Mouse (Mus musculus) embryonic facial prominence, embryonic 13.5 days (tissue): ENCODE data around the gene Il11ra1. TPM values are rescaled to one million over a fixed set of nuclear protein-coding genes. Genes with fewer than 3 reads are reported as not detected.

ENCODE experiments used
- ATAC-seq: fragments of 200-750 bp; cut with Nextera tagmentation; 2 replicates; pipeline ENCODE4 v1.8.0; 2017; ENCODE audit warnings: low read depth; ENCODE audit not compliant: insufficient number of reproducible peaks, insufficient read depth, low FRiP score, low TSS enrichment
- H3K27ac ChIP-seq: fragments of 300-500 bp; sonication (generic); 2 replicates; pipeline ENCODE4 v1.5.1; 2015; ENCODE audit warnings: moderate library complexity, mild to moderate bottlenecking, inconsistent platforms
- H3K27me3 ChIP-seq: fragments of 300-500 bp; sonication (generic); 2 replicates; pipeline ENCODE4 v1.6.1; 2015; ENCODE audit warnings: mild to moderate bottlenecking, inconsistent platforms
- H3K36me3 ChIP-seq: fragments of 300-500 bp; sonication (generic); 2 replicates; pipeline ENCODE4 v1.6.1; 2015; ENCODE audit warnings: mild to moderate bottlenecking, inconsistent platforms
- H3K4me1 ChIP-seq: fragments of 300-500 bp; sonication (generic); 2 replicates; pipeline ENCODE4 v1.6.1; 2015; ENCODE audit warnings: inconsistent platforms
- H3K4me2 ChIP-seq: fragments of 300-500 bp; sonication (generic); 2 replicates; pipeline ENCODE4 v1.6.1; 2015; ENCODE audit warnings: moderate library complexity, mild to moderate bottlenecking, inconsistent platforms
- H3K4me3 ChIP-seq: fragments of 300-500 bp; sonication (generic); 2 replicates; pipeline ENCODE4 v1.5.1; 2015; ENCODE audit warnings: mild to moderate bottlenecking, inconsistent platforms
- H3K9ac ChIP-seq: fragments of 300-500 bp; sonication (generic); 2 replicates; pipeline ENCODE4 v1.6.1; 2015; ENCODE audit warnings: mild to moderate bottlenecking, inconsistent platforms
- H3K9me3 ChIP-seq: fragments of 300-500 bp; sonication (generic); 2 replicates; pipeline ENCODE4 v1.6.1; 2016; ENCODE audit warnings: inconsistent platforms
- WGBS: fragments of 180-500 bp; shearing (Covaris S2); methylation state at CpG from one replicate; pipeline ENCODE4 v1.1.7; 2015; ENCODE audit warnings: mixed read lengths; 5-methylcytosine and 5-hydroxymethylcytosine counted together
- polyA plus RNA-seq: library from polyadenylated mRNA; unstranded; fragments of >200 nt; fragmentation: Nextera tagmentation; extraction: Ambion mirVana; gene quantifications from 2 replicates; pipeline ENCODE4 v1.2.1, GENCODE M21; 2015

Gene Il11ra1
- polyA plus RNA-seq, 1 experiment from 2014 or later: 427 TPM

DNA sequence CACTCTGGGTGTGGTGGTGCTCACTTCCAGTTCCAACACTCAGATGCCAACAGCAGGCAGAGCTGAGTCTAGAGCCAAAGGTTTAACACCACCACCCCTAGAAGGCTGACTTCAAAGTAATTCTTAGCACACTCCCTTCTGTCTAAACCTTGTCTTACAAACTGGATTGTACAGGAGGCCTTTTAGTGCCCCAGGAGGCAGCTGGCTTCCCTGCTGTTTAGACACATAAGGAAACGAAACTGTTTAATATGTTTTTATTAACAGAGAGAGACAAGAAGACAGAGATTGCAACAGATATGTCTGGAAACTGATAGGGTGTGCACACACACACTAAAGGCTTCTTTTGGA, 38.4 kb downstream of the Il11ra1 start:
- Histone ChIP-seq H3K9ac (no peak overlapping the region), H3K4me3 (no peak overlapping the region), H3K4me1 (peaks cover 16% of the 10 kb centered on the region), H3K4me2 (no peak overlapping the region), H3K27me3 (peaks cover 5% of the 10 kb centered on the region), H3K9me3 (no peaks in the 10 kb centered on the region), H3K36me3 (peaks cover 12% of the 10 kb centered on the region), H3K27ac (no peak overlapping the region)
- 77% methylated on average over 1 of the region's 1 CpGs for WGBS
- no peak for ATAC-seq

- Histone ChIP-seq H3K4me2 (peak overlapping the region; percentile 90), H3K36me3 (peaks cover 12% of the 10 kb centered on the region), H3K4me3 (no peak overlapping the region), H3K27me3 (no peaks in the 10 kb centered on the region), H3K27ac (no peak overlapping the region), H3K9ac (no peak overlapping the region; the same call in 1 of the 2 replicates), H3K4me1 (peaks cover 16% of the 10 kb centered on the region), H3K9me3 (no peaks in the 10 kb centered on the region)
- ATAC-seq: no peak
- 90% methylated on average over 13 of the region's 13 CpGs for WGBS
Observed at GRCm38 (mm10) chr4:41739260-41739659, 39.5 kb downstream of the Il11ra1 start.

GRCm38 (mm10) chr4:41740380-41741157, 40.8 kb downstream of the Il11ra1 start:
- Histone ChIP-seq H3K9ac (peak overlapping the region; percentile 88), H3K4me3 (peak overlapping the region; percentile 75), H3K9me3 (no peaks in the 10 kb centered on the region; the same call in 1 of the 2 replicates), H3K4me2 (peak overlapping the region; percentile 90), H3K27ac (peak overlapping the region; percentile 88), H3K36me3 (peaks cover 12% of the 10 kb centered on the region), H3K27me3 (no peaks in the 10 kb centered on the region), H3K4me1 (peaks cover 16% of the 10 kb centered on the region)
- peak; percentile 79 for ATAC-seq
- WGBS: under 1% methylated on average over 48 of the region's 48 CpGs

GRCm38 (mm10) chr4:41741158-41741560, 41.4 kb downstream of the Il11ra1 start:
- 0% methylated on average over 27 of the region's 27 CpGs for WGBS
- peaks cover 4% of the 10 kb centered on the region for H3K9me3 ChIP-seq
- no peaks in the 10 kb centered on the region for H3K27me3 ChIP-seq
- peaks cover 16% of the 10 kb centered on the region for H3K36me3 ChIP-seq
- peak overlapping the region; percentile 90 for H3K4me2 ChIP-seq
- ATAC-seq: peak; percentile 93
- peak overlapping the region; percentile 88 for H3K9ac ChIP-seq
- H3K4me1 ChIP-seq: peaks cover 16% of the 10 kb centered on the region
- H3K27ac ChIP-seq: peak overlapping the region; percentile 88
- H3K4me3 ChIP-seq: peak overlapping the region; percentile 75

DNA sequence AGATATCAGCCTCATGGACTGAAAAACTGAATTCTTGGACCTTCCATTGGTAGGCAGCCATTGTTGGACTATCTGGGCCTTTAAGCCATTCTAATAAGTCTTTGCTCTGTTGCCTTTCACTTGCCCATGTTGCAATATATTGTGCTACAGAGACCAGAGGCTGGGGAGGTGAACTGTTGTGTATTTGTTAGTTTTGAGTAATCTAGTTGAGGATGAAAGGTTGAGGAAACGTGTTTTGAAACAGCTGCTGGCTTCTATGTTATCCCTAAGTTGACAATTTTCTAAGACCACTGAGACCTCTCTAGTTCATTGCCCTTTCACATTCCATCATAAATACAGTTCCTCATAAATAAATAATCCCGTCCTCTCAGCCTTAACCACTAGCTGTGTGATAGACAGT, 44.3 kb downstream of the Il11ra1 start:
- H3K9ac ChIP-seq: no peak overlapping the region
- H3K9me3 ChIP-seq: peaks cover 17% of the 10 kb centered on the region
- no peak overlapping the region for H3K4me3 ChIP-seq
- 80% methylated on average over 2 of the region's 2 CpGs for WGBS
- H3K27ac ChIP-seq: no peak overlapping the region
- peaks cover 7% of the 10 kb centered on the region for H3K36me3 ChIP-seq
- H3K4me1 ChIP-seq: peaks cover 16% of the 10 kb centered on the region
- no peaks in the 10 kb centered on the region for H3K27me3 ChIP-seq
- H3K4me2 ChIP-seq: no peak overlapping the region
- ATAC-seq: no peak

DNA sequence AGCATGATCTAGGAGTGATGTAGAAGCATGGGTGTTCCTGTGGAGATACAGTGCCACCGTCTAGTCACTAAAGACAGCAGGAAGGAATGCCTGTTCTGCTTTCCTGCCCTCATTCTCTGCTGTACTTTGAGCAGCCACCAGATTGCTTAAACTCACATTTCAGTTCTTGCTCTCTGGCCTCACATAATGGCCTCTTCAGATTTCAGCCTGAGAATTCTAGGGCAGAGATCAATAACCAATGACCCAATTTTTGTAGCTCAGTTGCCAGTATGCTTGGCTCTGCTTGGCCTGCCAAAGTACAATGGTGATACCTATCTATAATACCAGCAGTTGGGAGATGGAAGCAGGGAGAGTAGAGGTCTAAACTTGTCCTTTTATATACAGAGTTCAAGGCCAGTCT, 45.2 kb downstream of the Il11ra1 start:
- no peak for ATAC-seq
- Histone ChIP-seq H3K9me3 (peaks cover 17% of the 10 kb centered on the region), H3K4me3 (no peak overlapping the region), H3K4me1 (peaks cover 9% of the 10 kb centered on the region), H3K27ac (no peak overlapping the region), H3K27me3 (no peaks in the 10 kb centered on the region), H3K4me2 (no peak overlapping the region), H3K9ac (no peak overlapping the region), H3K36me3 (peaks cover 5% of the 10 kb centered on the region; the same call in 1 of the 2 replicates)
- WGBS: 65% methylated on average over 1 of the region's 1 CpGs

DNA sequence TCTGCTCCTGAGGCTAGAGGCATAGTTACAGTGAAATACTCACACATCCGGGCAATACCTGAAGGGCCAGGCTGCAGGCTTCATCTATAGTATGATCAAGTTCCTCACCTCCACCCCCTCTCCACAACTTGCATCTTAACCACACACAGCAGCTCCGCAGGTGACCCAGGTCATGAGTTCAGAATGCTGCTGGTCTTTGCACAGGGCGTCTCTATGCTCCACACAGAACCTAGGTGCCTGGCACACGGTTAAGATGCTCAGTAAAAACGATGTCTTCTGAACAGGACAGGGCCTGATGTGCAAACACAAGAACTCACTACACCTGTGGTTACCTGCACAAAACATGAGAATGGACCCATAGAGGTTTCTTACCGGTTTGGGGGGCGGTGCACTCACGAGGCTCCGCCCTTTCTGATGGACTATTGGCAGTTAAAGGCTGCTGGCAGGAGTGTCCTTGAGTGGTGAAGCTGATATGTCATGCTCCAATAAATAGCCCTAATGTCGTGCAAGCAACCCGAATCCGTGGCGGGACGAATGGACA, 55.1 kb downstream of the Il11ra1 start, which contains the start of gene Galt:
TSS of gene Galt (plus strand) at position 432 of the 541 bp plus-strand sequence.
- WGBS: 12% methylated on average over 14 of the region's 14 CpGs

GRCm38 (mm10) chr4:41755338-41756305, 55.8 kb downstream of the Il11ra1 start, which contains the start of gene Sigmar1:
TSS of gene Sigmar1 (minus strand) at chr4:41756157.
- peak; percentile 40; the same call in 1 of the 2 replicates for ATAC-seq
- H3K4me2 ChIP-seq: peak within 1 kb of the TSS; percentile 78
- H3K9ac ChIP-seq: peak within 1 kb of the TSS; percentile 77
- H3K36me3 ChIP-seq: peaks cover 24% of the 10 kb centered on the region
- H3K4me3 ChIP-seq: peak within 1 kb of the TSS; percentile 65
- H3K27ac ChIP-seq: peak within 1 kb of the TSS; percentile 93
- no peaks in the 10 kb centered on the region for H3K27me3 ChIP-seq
- peaks cover 26% of the 10 kb centered on the region for H3K4me1 ChIP-seq
- H3K9me3 ChIP-seq: no peaks in the 10 kb centered on the region
- WGBS: 0% methylated on average over 57 of the region's 57 CpGs

More for the DNA sequence above, 55.1 kb downstream of the Il11ra1 start, which contains the start of gene Galt:
- Histone ChIP-seq H3K4me1 (peaks cover 23% of the 10 kb centered on the region), H3K4me2 (peak within 1 kb of the TSS; percentile 78), H3K27me3 (no peaks in the 10 kb centered on the region), H3K9me3 (no peaks in the 10 kb centered on the region), H3K27ac (peak within 1 kb of the TSS; percentile 93), H3K9ac (peak within 1 kb of the TSS; percentile 77), H3K36me3 (peaks cover 24% of the 10 kb centered on the region), H3K4me3 (peak within 1 kb of the TSS; percentile 65)
- ATAC-seq: peak; percentile 16; the same call in 1 of the 2 replicates

- peak overlapping the region; percentile 28; the same call in 1 of the 2 replicates for H3K27ac ChIP-seq
- peak overlapping the region; percentile 77 for H3K9ac ChIP-seq
- H3K27me3 ChIP-seq: no peaks in the 10 kb centered on the region
- peaks cover 33% of the 10 kb centered on the region for H3K4me1 ChIP-seq
- H3K4me3 ChIP-seq: peak overlapping the region; percentile 65
- ATAC-seq: no peak
- peaks cover 24% of the 10 kb centered on the region for H3K36me3 ChIP-seq
- no peaks in the 10 kb centered on the region for H3K9me3 ChIP-seq
- H3K4me2 ChIP-seq: peak overlapping the region; percentile 78
- WGBS: 81% methylated on average over 8 of the region's 8 CpGs
Observed at GRCm38 (mm10) chr4:41756440-41756839, 56.7 kb downstream of the Il11ra1 start.

GRCm38 (mm10) chr4:41757321-41757720, 57.5 kb downstream of the Il11ra1 start:
- Histone ChIP-seq H3K4me2 (no peak overlapping the region), H3K4me3 (no peak overlapping the region), H3K9me3 (no peaks in the 10 kb centered on the region), H3K27me3 (no peaks in the 10 kb centered on the region), H3K9ac (no peak overlapping the region), H3K4me1 (peaks cover 42% of the 10 kb centered on the region), H3K27ac (no peak overlapping the region), H3K36me3 (peaks cover 24% of the 10 kb centered on the region)
- ATAC-seq: no peak
- 88% methylated on average over 13 of the region's 13 CpGs for WGBS

GRCm38 (mm10) chr4:41758021-41758420, 58.2 kb downstream of the Il11ra1 start:
- H3K36me3 ChIP-seq: peaks cover 24% of the 10 kb centered on the region
- H3K4me3 ChIP-seq: no peak overlapping the region
- no peak overlapping the region for H3K9ac ChIP-seq
- H3K27ac ChIP-seq: no peak overlapping the region
- no peak overlapping the region for H3K4me2 ChIP-seq
- no peaks in the 10 kb centered on the region for H3K9me3 ChIP-seq
- H3K4me1 ChIP-seq: peaks cover 48% of the 10 kb centered on the region
- 84% methylated on average over 11 of the region's 11 CpGs for WGBS
- no peak for ATAC-seq
- H3K27me3 ChIP-seq: no peaks in the 10 kb centered on the region
